Mouse (Mus musculus): Measurements from ENCODE around the gene Olfr1120. TPM values are rescaled to one million over a fixed set of nuclear protein-coding genes. Genes with fewer than 3 reads are reported as not detected.
"Not testable (repeated sequence)": the region's sequence is repeated elsewhere in the genome, so short reads cannot be mapped to it uniquely, and the experiment has no call there.

Gene Olfr1120
- polyA plus RNA-seq (2015; fragmentation: Nextera tagmentation; extraction: Ambion mirVana): not detected in 2 replicates

DNA sequence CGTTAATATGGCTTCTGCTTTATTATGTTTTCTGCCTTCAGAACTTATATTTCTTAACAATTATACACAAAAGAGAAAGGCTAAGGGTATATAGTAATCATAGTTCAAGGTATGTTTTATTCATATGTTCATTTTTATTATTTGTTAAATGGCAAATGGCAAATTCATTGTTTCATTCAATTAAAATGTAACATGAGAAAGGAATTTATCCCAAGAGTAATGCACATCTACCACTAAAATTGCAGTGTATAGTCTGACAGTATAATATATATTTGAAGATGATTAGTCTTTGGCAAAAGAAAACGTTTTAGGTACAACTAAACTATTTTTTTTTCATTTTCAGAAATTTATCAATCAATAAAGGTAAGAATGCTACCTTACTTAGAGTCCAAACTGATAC is at the start of gene Olfr1120:
Olfr1120 (plus strand) TSS at position 301 of the 400 bp plus-strand sequence.
- WGBS: 62% methylated on average over 2 of the region's 2 CpGs
- H3K36me3 ChIP-seq: no peaks in the 10 kb centered on the region
- H3K9ac ChIP-seq: no peak within 1 kb of the TSS
- H3K9me3 ChIP-seq: no peaks in the 10 kb centered on the region
- no peak within 1 kb of the TSS for H3K4me2 ChIP-seq
- no peak within 1 kb of the TSS for H3K4me3 ChIP-seq
- no peaks in the 10 kb centered on the region for H3K27me3 ChIP-seq
- H3K27ac ChIP-seq: no peak within 1 kb of the TSS
- H3K4me1 ChIP-seq: no peaks in the 10 kb centered on the region
- no peak for ATAC-seq (ENCODE audit: insufficient number of reproducible peaks, insufficient read depth, low FRiP score, low TSS enrichment, low read depth)

DNA sequence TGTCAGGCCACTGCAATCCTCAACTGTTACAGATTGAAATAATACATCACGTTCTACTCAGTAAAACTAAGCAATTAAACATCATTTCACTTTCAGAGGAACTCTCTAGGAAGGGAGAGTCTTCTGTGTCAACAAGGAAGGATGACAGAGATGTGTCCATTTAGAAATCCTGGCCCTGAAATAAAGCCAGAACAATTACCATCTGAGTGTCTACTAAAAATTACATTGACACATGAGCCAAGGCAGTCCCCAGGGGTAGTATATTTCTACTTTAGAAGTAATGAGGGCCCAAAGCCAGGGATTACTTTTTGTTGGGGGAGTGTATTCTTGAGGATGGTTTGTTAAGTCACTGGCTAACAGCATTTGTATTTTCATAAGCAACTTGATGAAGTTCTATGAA is 47.3 kb upstream of the Olfr1120 start, which contains the start of gene Olfr1118:
Olfr1118 (plus strand) TSS at position 301 of the 400 bp plus-strand sequence.
- H3K27me3 ChIP-seq: no peaks in the 10 kb centered on the region
- ATAC-seq (ENCODE audit: insufficient number of reproducible peaks, insufficient read depth, low FRiP score, low TSS enrichment, low read depth): no peak
- H3K4me2 ChIP-seq: no peak within 1 kb of the TSS
- no peaks in the 10 kb centered on the region for H3K4me1 ChIP-seq
- H3K36me3 ChIP-seq: no peaks in the 10 kb centered on the region
- no peak within 1 kb of the TSS for H3K27ac ChIP-seq
- no peak within 1 kb of the TSS for H3K4me3 ChIP-seq
- no peak within 1 kb of the TSS for H3K9ac ChIP-seq
- 68% methylated on average over 1 of the region's 1 CpGs for WGBS
- no peaks in the 10 kb centered on the region for H3K9me3 ChIP-seq

GRCm38 (mm10) chr2:87360121-87360520 is 5.5 kb downstream of the Olfr1120 start:
- not testable (repeated sequence) for H3K9ac ChIP-seq; H3K4me3 ChIP-seq; H3K4me1 ChIP-seq; H3K9me3 ChIP-seq; H3K36me3 ChIP-seq; H3K27me3 ChIP-seq; H3K27ac ChIP-seq; H3K4me2 ChIP-seq; ATAC-seq (ENCODE audit: insufficient number of reproducible peaks, insufficient read depth, low FRiP score, low TSS enrichment, low read depth)
- 92% methylated on average over 2 of the region's 2 CpGs for WGBS

DNA sequence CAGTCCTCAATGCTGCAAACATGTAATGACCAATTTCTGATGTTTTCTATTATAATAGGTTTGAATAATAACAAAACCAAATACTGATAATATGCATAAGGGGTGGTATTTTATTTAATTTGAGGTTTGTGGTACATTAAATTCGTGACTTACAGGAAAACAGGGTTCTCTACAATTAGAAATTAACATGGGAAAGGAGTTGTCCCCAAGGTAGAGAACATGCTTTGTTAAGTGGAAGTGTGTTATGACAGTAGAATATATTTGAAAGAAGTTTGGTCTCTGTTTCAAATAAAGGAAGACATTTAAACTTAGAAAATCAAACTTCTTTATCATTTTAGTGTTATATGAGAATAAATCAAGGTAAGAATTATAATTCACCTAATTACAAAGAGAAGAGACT is 15.0 kb downstream of the Olfr1120 start, which contains the start of gene Olfr1121:
Olfr1121 (plus strand) TSS at position 301 of the 400 bp plus-strand sequence.
- 39% methylated on average over 1 of the region's 1 CpGs for WGBS
- Histone ChIP-seq H3K27me3 (no peaks in the 10 kb centered on the region), H3K4me2 (no peak within 1 kb of the TSS), H3K4me1 (no peaks in the 10 kb centered on the region), H3K27ac (no peak within 1 kb of the TSS), H3K9me3 (no peaks in the 10 kb centered on the region), H3K4me3 (no peak within 1 kb of the TSS), H3K36me3 (no peaks in the 10 kb centered on the region), H3K9ac (no peak within 1 kb of the TSS)
- ATAC-seq (ENCODE audit: insufficient number of reproducible peaks, insufficient read depth, low FRiP score, low TSS enrichment, low read depth): no peak

DNA sequence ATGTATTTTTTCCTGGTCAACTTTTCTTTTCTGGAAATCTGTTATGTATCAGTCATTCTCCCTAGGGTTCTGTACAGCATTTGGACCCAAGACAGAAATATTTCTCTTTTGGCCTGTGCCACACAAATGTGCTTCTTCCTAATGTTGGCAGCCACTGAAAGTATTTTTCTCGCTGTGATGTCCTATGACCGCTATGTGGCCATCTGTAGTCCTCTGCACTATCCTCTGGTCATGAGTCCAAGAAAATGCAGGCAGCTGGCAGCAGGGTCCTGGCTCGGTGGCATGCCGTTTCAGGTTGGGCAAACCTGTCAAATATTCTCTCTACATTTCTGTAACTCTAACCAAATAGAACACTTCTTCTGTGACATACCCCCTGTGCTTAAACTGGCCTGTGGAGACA is 17.1 kb downstream of the Olfr1120 start:
- H3K27me3 ChIP-seq: no peaks in the 10 kb centered on the region
- no peak for ATAC-seq (ENCODE audit: insufficient number of reproducible peaks, insufficient read depth, low FRiP score, low TSS enrichment, low read depth)
- H3K9me3 ChIP-seq: no peaks in the 10 kb centered on the region
- WGBS: 88% methylated on average over 4 of the region's 4 CpGs
- no peak overlapping the region for H3K27ac ChIP-seq
- H3K36me3 ChIP-seq: no peaks in the 10 kb centered on the region
- H3K4me2 ChIP-seq: no peak overlapping the region
- no peaks in the 10 kb centered on the region for H3K4me1 ChIP-seq
- H3K4me3 ChIP-seq: no peak overlapping the region
- no peak overlapping the region for H3K9ac ChIP-seq

- no peaks in the 10 kb centered on the region for H3K36me3 ChIP-seq
- ATAC-seq (ENCODE audit: insufficient number of reproducible peaks, insufficient read depth, low FRiP score, low TSS enrichment, low read depth): no peak
- H3K9ac ChIP-seq: no peak overlapping the region
- 86% methylated on average over 2 of the region's 2 CpGs for WGBS
- no peaks in the 10 kb centered on the region for H3K4me1 ChIP-seq
- H3K4me3 ChIP-seq: no peak overlapping the region
- H3K4me2 ChIP-seq: no peak overlapping the region
- H3K27me3 ChIP-seq: no peaks in the 10 kb centered on the region
- H3K9me3 ChIP-seq: no peaks in the 10 kb centered on the region
- no peak overlapping the region for H3K27ac ChIP-seq
Measured at GRCm38 (mm10) chr2:87383935-87384334, 29.3 kb downstream of the Olfr1120 start.

DNA sequence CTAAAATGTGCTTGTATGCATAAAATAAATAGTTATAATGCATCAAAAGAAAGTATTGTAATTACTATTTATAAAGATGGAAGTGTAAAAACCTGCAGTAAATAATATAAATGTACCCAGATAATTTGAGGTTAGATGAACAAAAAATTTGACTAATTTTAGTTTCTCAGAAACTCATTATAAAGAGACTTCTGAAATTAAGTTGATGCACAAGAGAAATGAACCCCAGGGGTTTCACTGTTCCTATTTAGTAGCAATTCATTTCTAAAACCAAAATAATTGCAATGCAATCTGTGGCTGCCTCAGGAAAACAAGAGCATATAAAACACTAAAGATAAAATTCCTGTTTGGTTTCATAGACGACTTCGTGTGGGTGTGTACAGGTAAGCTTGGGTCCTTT is 30.9 kb downstream of the Olfr1120 start, which contains the start of gene Olfr1122:
Olfr1122 (plus strand) TSS at position 301 of the 400 bp plus-strand sequence.
- Histone ChIP-seq H3K9ac (no peak within 1 kb of the TSS), H3K4me1 (no peaks in the 10 kb centered on the region), H3K36me3 (no peaks in the 10 kb centered on the region), H3K4me2 (no peak within 1 kb of the TSS), H3K9me3 (no peaks in the 10 kb centered on the region), H3K4me3 (no peak within 1 kb of the TSS), H3K27ac (no peak within 1 kb of the TSS), H3K27me3 (no peaks in the 10 kb centered on the region)
- ATAC-seq (ENCODE audit: insufficient number of reproducible peaks, insufficient read depth, low FRiP score, low TSS enrichment, low read depth): no peak
- WGBS: 79% methylated on average over 2 of the region's 2 CpGs

- H3K4me2 ChIP-seq: not testable (repeated sequence)
- WGBS: 86% methylated on average over 5 of the region's 5 CpGs
Measured at GRCm38 (mm10) chr2:87393605-87394004, 39.0 kb downstream of the Olfr1120 start.

GRCm38 (mm10) chr2:87394686-87395085 is 40.1 kb downstream of the Olfr1120 start:
- 82% methylated on average over 7 of the region's 7 CpGs for WGBS
- H3K27me3 ChIP-seq; H3K27ac ChIP-seq; H3K4me3 ChIP-seq; H3K4me2 ChIP-seq; ATAC-seq (ENCODE audit: insufficient number of reproducible peaks, insufficient read depth, low FRiP score, low TSS enrichment, low read depth); H3K36me3 ChIP-seq; H3K9ac ChIP-seq; H3K9me3 ChIP-seq; H3K4me1 ChIP-seq: not testable (repeated sequence)

More at GRCm38 (mm10) chr2:87393605-87394004, 39.0 kb downstream of the Olfr1120 start:
- not testable (repeated sequence) for H3K9ac ChIP-seq, H3K27ac ChIP-seq, H3K9me3 ChIP-seq, H3K4me1 ChIP-seq, H3K27me3 ChIP-seq, H3K4me3 ChIP-seq, H3K36me3 ChIP-seq
- ATAC-seq (ENCODE audit: insufficient number of reproducible peaks, insufficient read depth, low FRiP score, low TSS enrichment, low read depth): peak; percentile 78; the same call in 1 of the 2 replicates

Other genes with a start within 250 kb of the Olfr1120 start
- gene Olfr259, start 240.2 kb upstream of the Olfr1120 start, polyA plus RNA-seq (2015; fragmentation: Nextera tagmentation; extraction: Ambion mirVana): not detected in 2 replicates
- gene Olfr1110, start 214.5 kb upstream of the Olfr1120 start, polyA plus RNA-seq (2015; fragmentation: Nextera tagmentation; extraction: Ambion mirVana): 0.08 TPM in 1 of 2 replicates, not detected in the other
- not detected in 2 replicates for gene Olfr1111, start 202.2 kb upstream of the Olfr1120 start, polyA plus RNA-seq (2015; fragmentation: Nextera tagmentation; extraction: Ambion mirVana)
- not detected in 2 replicates for gene Olfr1112, start 167.0 kb upstream of the Olfr1120 start, polyA plus RNA-seq (2015; fragmentation: Nextera tagmentation; extraction: Ambion mirVana)
- not detected in 2 replicates for gene Olfr1113, start 145.8 kb upstream of the Olfr1120 start, polyA plus RNA-seq (2015; fragmentation: Nextera tagmentation; extraction: Ambion mirVana)
- gene Olfr1115, start 106.8 kb upstream of the Olfr1120 start, polyA plus RNA-seq (2015; fragmentation: Nextera tagmentation; extraction: Ambion mirVana): not detected in 2 replicates
- not detected in 2 replicates for gene Olfr1116, start 87.3 kb upstream of the Olfr1120 start, polyA plus RNA-seq (2015; fragmentation: Nextera tagmentation; extraction: Ambion mirVana)
- gene Olfr1118, start 47.2 kb upstream of the Olfr1120 start, polyA plus RNA-seq (2015; fragmentation: Nextera tagmentation; extraction: Ambion mirVana): not detected in 2 replicates
- not detected in 2 replicates for gene Olfr1121, start 15.1 kb downstream of the Olfr1120 start, polyA plus RNA-seq (2015; fragmentation: Nextera tagmentation; extraction: Ambion mirVana)
- gene Olfr1122, start 31.0 kb downstream of the Olfr1120 start, polyA plus RNA-seq (2015; fragmentation: Nextera tagmentation; extraction: Ambion mirVana): not detected in 2 replicates
- not detected in 2 replicates for gene Olfr1123, start 61.8 kb downstream of the Olfr1120 start, polyA plus RNA-seq (2015; fragmentation: Nextera tagmentation; extraction: Ambion mirVana)
- 0.14 TPM in 1 of 2 replicates, not detected in the other for gene Olfr1124, start 75.5 kb downstream of the Olfr1120 start, polyA plus RNA-seq (2015; fragmentation: Nextera tagmentation; extraction: Ambion mirVana)
- gene Olfr1126, start 99.1 kb downstream of the Olfr1120 start, polyA plus RNA-seq (2015; fragmentation: Nextera tagmentation; extraction: Ambion mirVana): not detected in 2 replicates
- not detected in 2 replicates for gene Pramel7, start 142.3 kb downstream of the Olfr1120 start, polyA plus RNA-seq (2015; fragmentation: Nextera tagmentation; extraction: Ambion mirVana)
- not detected in 2 replicates for gene Pramel6, start 151.8 kb downstream of the Olfr1120 start, polyA plus RNA-seq (2015; fragmentation: Nextera tagmentation; extraction: Ambion mirVana)
- gene Olfr153, start 177.0 kb downstream of the Olfr1120 start, polyA plus RNA-seq (2015; fragmentation: Nextera tagmentation; extraction: Ambion mirVana): not detected in 2 replicates
- not detected in 2 replicates for gene Olfr1128, start 190.7 kb downstream of the Olfr1120 start, polyA plus RNA-seq (2015; fragmentation: Nextera tagmentation; extraction: Ambion mirVana)
- not detected in 2 replicates for gene Olfr1129, start 219.1 kb downstream of the Olfr1120 start, polyA plus RNA-seq (2015; fragmentation: Nextera tagmentation; extraction: Ambion mirVana)

Data from embryonic facial prominence, embryonic 13.5 days (tissue).